Mouse (Mus musculus) hindbrain, embryonic 13.5 days (tissue): ENCODE measurements around the gene Ky. TPM values are rescaled to one million over a fixed set of nuclear protein-coding genes. Genes with fewer than 3 reads are reported as not detected.

Experiments used
- ATAC-seq: fragments of 200-750 bp; cut with Nextera tagmentation; 2 replicates; pipeline ENCODE4 v1.8.0; 2017; ENCODE audit warnings: moderate TSS enrichment; ENCODE audit not compliant: low FRiP score
- H3K27ac ChIP-seq: fragments of 300-500 bp; sonication (generic); 2 replicates; pipeline ENCODE4 v1.5.1; 2015; ENCODE audit warnings: inconsistent platforms, mild to moderate bottlenecking, moderate library complexity
- H3K27me3 ChIP-seq: fragments of 300-500 bp; sonication (generic); 2 replicates; pipeline ENCODE4 v1.6.1; 2015; ENCODE audit warnings: mild to moderate bottlenecking, inconsistent platforms
- H3K36me3 ChIP-seq: fragments of 300-500 bp; sonication (generic); 2 replicates; pipeline ENCODE4 v1.6.1; 2015; ENCODE audit warnings: mild to moderate bottlenecking, inconsistent platforms
- H3K4me1 ChIP-seq: fragments of 300-500 bp; sonication (generic); replicated peaks from 2 replicates; pipeline ENCODE4 v1.6.1; 2015; ENCODE audit warnings: inconsistent platforms
- H3K4me2 ChIP-seq: fragments of 300-500 bp; sonication (generic); 2 replicates; pipeline ENCODE4 v1.6.1; 2015; ENCODE audit warnings: inconsistent platforms, mild to moderate bottlenecking, moderate library complexity
- H3K4me3 ChIP-seq: fragments of 300-500 bp; sonication (generic); 2 replicates; pipeline ENCODE4 v1.5.1; 2015; ENCODE audit warnings: mild to moderate bottlenecking, inconsistent platforms
- H3K9ac ChIP-seq: fragments of 300-500 bp; sonication (generic); 2 replicates; pipeline ENCODE4 v1.6.1; 2015; ENCODE audit warnings: mild to moderate bottlenecking, inconsistent platforms
- H3K9me3 ChIP-seq: fragments of 300-500 bp; sonication (generic); 2 replicates; pipeline ENCODE4 v1.6.1; 2016; ENCODE audit warnings: inconsistent platforms
- WGBS: fragments of 180-500 bp; shearing (Covaris S2); methylation state at CpG from one replicate; pipeline ENCODE4 v1.1.7; 2015; 5-methylcytosine and 5-hydroxymethylcytosine counted together
- polyA plus RNA-seq: library from polyadenylated mRNA; unstranded; fragments of >200 nt; fragmentation: Nextera tagmentation; extraction: Ambion mirVana; gene quantifications from 2 replicates; pipeline ENCODE4 v1.2.1, GENCODE M21; 2015

Gene Ky
- polyA plus RNA-seq, 1 experiment from 2014 or later, result 0.29 TPM

DNA sequence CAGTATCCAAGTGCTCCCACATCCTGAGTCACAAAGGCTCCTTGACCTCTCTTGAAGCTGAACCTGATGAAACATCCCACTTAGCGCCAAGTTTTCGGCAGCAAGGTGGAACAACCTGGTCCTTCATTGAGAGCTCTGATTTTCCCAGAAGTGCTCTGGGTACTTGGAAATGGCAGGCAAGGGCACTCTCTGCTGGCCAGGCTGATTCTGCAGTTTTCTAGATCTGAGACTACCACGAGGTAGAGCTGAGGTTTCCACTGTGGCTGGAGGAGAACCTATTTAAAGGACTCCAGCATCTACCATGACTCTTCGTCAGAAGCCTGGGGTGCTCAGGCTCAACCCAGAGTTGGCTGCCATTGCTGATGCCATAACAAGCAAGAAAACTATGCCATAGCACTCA, 8.0 kb downstream of the Ky start:
- 88% methylated on average over 4 of the region's 4 CpGs for WGBS
- Histone ChIP-seq H3K4me3 (no peak overlapping the region), H3K4me2 (no peak overlapping the region), H3K9me3 (no peaks in the 10 kb centered on the region), H3K27me3 (peaks cover 5% of the 10 kb centered on the region; the same call in 1 of the 2 replicates), H3K36me3 (no peaks in the 10 kb centered on the region), H3K27ac (no peak overlapping the region), H3K4me1 (0 out of 2 replicates have a peak, but pooled peaks cover 5% of the 10 kb centered on the region), H3K9ac (no peak overlapping the region)
- ATAC-seq, result no peak

DNA sequence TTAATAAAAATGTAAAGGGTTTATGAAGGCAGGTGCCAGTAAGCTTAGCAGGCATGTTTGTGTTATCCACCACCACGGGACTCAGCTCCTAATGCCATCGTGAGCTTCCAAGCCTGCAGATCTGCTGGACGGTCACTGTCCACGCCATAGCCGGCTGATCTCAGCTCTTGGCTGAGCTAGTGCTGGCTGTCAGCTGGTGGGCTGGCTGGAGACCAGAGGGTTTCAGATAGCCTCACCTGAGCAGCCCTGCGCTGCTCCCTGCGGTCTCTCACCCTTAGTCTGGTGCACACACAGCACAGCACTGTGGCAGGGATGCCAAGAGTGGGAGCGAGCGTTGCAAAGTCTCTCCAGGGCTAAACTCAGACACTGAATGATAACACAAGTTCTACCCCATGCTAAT, 12.9 kb downstream of the Ky start:
- Histone ChIP-seq H3K4me3 (no peak overlapping the region), H3K36me3 (no peaks in the 10 kb centered on the region), H3K9me3 (no peaks in the 10 kb centered on the region), H3K9ac (no peak overlapping the region), H3K27ac (no peak overlapping the region), H3K4me2 (no peak overlapping the region), H3K4me1 (0 out of 2 replicates have a peak, but pooled peaks cover 5% of the 10 kb centered on the region), H3K27me3 (peaks cover under 1% of the 10 kb centered on the region; the same call in 1 of the 2 replicates)
- 93% methylated on average over 9 of the region's 9 CpGs for WGBS
- no peak for ATAC-seq

DNA sequence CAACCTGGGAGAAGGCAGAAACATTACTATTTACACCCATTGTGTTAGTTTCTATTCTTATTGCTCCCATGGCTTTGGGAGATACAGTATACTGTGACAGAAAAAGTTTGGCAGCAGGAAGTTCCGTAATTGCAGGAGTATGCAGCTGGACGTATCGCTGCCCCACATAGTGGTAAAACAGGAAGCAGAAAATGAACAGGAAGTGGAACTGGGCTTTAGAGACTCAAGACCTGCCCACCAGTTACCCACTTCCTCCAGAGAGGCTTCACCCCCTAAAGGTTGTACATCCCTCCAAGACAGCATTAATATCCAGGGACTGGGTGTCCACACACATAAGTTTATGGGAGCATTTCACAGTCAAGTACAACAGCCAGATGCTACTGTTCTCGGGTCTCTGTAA, 15.8 kb downstream of the Ky start:
- ATAC-seq, result no peak
- WGBS, result 79% methylated on average over 4 of the region's 4 CpGs
- H3K4me1 ChIP-seq, result 0 out of 2 replicates have a peak, but pooled peaks cover 2% of the 10 kb centered on the region
- H3K9me3 ChIP-seq, result no peaks in the 10 kb centered on the region
- H3K4me2 ChIP-seq, result no peak overlapping the region
- no peaks in the 10 kb centered on the region for H3K36me3 ChIP-seq
- H3K27me3 ChIP-seq, result no peaks in the 10 kb centered on the region
- no peak overlapping the region for H3K4me3 ChIP-seq
- no peak overlapping the region for H3K27ac ChIP-seq
- no peak overlapping the region for H3K9ac ChIP-seq

DNA sequence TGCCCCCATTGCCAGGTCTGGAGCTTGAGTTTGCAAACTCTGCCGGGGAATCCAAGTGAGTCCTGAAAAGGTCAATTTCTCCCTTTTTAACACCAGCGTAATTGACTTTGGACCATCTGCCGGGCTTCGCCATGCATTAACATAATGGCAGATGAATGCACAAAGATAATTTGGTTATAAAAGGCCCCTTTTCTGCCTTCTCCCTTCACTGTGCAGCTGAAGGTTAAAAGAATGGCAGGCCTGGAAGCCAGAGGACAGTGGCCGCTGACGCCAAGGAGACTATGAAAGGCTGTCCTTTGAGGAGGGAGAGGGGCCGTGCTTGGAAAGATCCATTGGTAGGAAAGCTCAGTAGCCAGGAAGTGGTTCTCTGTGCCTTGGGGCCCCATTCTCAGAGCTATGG, 22.6 kb downstream of the Ky start:
- no peak overlapping the region for H3K4me3 ChIP-seq
- H3K4me2 ChIP-seq, result no peak overlapping the region
- peaks cover 5% of the 10 kb centered on the region; the same call in 1 of the 2 replicates for H3K27me3 ChIP-seq
- 21% methylated on average over 7 of the region's 7 CpGs for WGBS
- H3K36me3 ChIP-seq, result no peaks in the 10 kb centered on the region
- no peaks in the 10 kb centered on the region for H3K9me3 ChIP-seq
- no peak overlapping the region for H3K9ac ChIP-seq
- H3K4me1 ChIP-seq, result peaks cover 28% of the 10 kb centered on the region
- no peak for ATAC-seq
- 0 out of 2 replicates have a peak overlapping the region, but pooled peaks have one; percentile 3 for H3K27ac ChIP-seq

DNA sequence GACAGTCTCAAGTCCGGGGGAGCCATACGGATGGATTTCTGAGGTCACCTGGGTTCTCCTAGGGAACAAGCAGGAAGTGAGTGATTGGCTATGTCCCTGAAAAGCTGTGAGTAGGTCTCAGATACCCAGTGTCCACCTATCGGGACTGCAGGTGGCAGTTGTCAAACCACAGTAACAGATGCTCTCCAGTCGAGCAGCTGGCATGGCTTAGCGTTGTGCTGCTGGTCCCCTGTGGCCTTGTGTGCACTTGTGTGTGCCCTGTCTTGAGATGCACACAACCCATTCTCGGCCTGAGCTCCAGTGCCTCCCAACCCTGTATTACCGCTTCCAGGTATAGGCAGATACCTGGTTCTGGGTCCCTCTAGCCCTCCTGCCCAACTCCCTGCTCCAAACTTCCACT, 23.0 kb downstream of the Ky start:
- WGBS, result 52% methylated on average over 7 of the region's 7 CpGs
- ATAC-seq, result no peak
- no peaks in the 10 kb centered on the region for H3K9me3 ChIP-seq
- H3K4me1 ChIP-seq, result peaks cover 28% of the 10 kb centered on the region
- H3K9ac ChIP-seq, result no peak overlapping the region
- H3K4me3 ChIP-seq, result no peak overlapping the region
- H3K27ac ChIP-seq, result 0 out of 2 replicates have a peak overlapping the region, but pooled peaks have one; percentile 3
- H3K36me3 ChIP-seq, result no peaks in the 10 kb centered on the region
- H3K27me3 ChIP-seq, result peaks cover 8% of the 10 kb centered on the region; the same call in 1 of the 2 replicates
- H3K4me2 ChIP-seq, result no peak overlapping the region

DNA sequence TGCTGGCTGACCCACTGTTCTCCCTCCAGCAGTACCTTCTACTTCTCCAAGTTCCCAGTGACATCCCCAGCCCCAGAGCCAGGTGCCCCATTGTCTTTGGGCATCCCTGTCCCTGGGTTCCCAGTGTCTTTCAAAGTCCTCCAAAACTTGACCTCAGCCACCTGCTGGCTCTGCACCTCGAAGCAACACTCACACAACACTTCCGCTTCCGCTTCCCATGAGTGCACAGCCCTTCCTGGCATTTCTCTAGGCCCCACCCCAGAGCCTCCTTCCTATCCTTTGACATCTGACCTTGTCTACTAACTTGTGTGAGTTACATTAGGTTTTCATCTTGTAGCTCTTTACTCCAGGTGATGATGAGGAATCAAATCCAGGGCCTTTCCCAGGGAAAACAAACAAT, 23.5 kb downstream of the Ky start:
- Histone ChIP-seq H3K4me3 (no peak overlapping the region), H3K27me3 (peaks cover 8% of the 10 kb centered on the region; the same call in 1 of the 2 replicates), H3K4me1 (peaks cover 28% of the 10 kb centered on the region), H3K27ac (no peak overlapping the region), H3K36me3 (no peaks in the 10 kb centered on the region), H3K9me3 (no peaks in the 10 kb centered on the region), H3K4me2 (no peak overlapping the region), H3K9ac (no peak overlapping the region)
- WGBS, result 87% methylated on average over 3 of the region's 3 CpGs
- ATAC-seq, result no peak

DNA sequence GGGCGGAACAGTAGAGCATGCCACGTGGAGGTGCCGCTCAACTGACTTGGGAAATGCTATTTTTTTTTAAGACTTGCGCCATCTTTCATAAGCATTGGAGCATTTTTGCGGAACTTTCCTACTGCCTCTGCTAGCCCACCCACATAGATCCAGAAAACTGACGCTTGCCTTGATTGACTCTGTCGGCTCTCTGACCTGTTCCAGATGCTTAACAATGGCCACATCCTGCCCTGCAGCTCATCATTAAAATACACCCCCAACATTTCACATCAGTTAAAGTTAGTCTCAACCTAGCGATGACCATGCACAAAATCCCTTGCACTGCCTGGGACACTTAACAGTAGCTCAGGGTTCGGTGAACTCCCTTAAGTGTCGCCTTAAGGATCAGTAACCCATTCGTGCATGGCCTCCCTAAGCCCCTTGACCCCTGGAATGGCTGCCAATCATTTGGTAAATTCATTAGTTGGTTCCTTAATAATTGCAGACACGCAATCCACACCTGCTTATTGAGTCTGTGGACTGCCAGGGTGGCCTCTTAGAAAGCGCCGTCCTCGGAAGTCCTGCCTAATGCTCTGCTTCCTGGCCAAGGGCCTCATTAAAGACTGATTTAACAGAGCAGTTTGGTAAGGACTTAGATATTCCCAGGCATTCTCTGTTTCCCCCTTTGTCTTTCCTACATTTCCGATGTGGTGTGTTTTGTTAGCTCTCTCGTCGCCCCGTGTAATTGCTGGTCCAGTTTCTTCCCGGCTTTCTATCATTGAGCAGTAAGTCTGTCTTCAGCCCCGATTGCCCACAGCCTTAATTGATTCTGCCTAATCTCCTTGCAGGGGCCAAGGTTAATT, 25.7 kb downstream of the Ky start:
- no peak overlapping the region for H3K4me2 ChIP-seq
- H3K27me3 ChIP-seq, result peaks cover 8% of the 10 kb centered on the region; the same call in 1 of the 2 replicates
- H3K9ac ChIP-seq, result no peak overlapping the region
- no peak overlapping the region for H3K27ac ChIP-seq
- no peaks in the 10 kb centered on the region for H3K9me3 ChIP-seq
- H3K36me3 ChIP-seq, result no peaks in the 10 kb centered on the region
- ATAC-seq, result no peak
- peaks cover 28% of the 10 kb centered on the region for H3K4me1 ChIP-seq
- WGBS, result 57% methylated on average over 21 of the region's 21 CpGs
- H3K4me3 ChIP-seq, result no peak overlapping the region

DNA sequence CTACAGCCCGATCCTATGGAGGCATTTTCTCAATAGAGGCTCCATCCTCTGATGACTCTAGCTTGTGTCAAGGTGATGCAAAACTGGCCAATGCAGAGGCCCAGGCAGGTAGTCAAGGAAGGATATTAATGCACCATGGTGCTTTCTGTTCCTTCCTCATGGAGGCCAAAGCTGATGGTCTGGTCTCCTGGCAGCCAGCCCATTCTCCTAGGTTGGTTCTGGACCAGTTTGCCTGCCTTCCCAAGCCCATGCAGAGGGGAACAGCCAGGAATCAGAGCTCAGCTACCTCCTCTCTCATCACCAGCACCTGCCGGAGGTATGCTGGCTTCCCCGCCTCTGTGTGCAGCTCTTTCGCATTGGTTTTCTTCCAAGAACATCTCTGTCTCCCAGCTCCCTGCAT, 31.4 kb downstream of the Ky start:
- Histone ChIP-seq H3K9ac (no peak overlapping the region), H3K4me1 (peaks cover 2% of the 10 kb centered on the region), H3K4me3 (no peak overlapping the region), H3K27me3 (peaks cover 16% of the 10 kb centered on the region; the same call in 1 of the 2 replicates), H3K9me3 (no peaks in the 10 kb centered on the region), H3K27ac (no peak overlapping the region), H3K36me3 (no peaks in the 10 kb centered on the region), H3K4me2 (no peak overlapping the region)
- no peak for ATAC-seq
- WGBS, result 91% methylated on average over 4 of the region's 4 CpGs

DNA sequence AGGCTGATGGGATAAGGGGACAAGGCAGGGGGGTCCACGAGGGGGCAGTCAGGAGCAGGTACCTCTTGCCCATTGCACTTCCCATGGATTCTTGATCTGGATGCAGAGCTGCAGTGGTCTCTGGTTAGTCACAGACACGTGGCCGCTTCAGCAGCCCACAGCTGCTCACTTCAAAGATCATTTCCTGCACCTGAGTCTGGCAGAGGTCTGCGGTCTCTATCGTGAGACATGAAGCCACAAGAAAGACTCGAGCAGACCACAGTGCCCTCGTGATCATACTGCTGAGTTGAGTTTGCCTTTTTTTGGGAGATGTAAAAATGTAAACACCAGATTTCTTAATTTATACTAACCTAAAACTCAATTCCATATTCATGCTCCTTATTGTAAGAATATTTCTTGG, 34.1 kb downstream of the Ky start:
- H3K4me3 ChIP-seq, result no peak overlapping the region
- H3K9me3 ChIP-seq, result no peaks in the 10 kb centered on the region
- peaks cover 17% of the 10 kb centered on the region; the same call in 1 of the 2 replicates for H3K27me3 ChIP-seq
- H3K4me1 ChIP-seq, result peaks cover 20% of the 10 kb centered on the region
- ATAC-seq, result no peak
- 66% methylated on average over 7 of the region's 7 CpGs for WGBS
- H3K36me3 ChIP-seq, result no peaks in the 10 kb centered on the region
- no peak overlapping the region for H3K9ac ChIP-seq
- no peak overlapping the region for H3K27ac ChIP-seq
- no peak overlapping the region for H3K4me2 ChIP-seq

DNA sequence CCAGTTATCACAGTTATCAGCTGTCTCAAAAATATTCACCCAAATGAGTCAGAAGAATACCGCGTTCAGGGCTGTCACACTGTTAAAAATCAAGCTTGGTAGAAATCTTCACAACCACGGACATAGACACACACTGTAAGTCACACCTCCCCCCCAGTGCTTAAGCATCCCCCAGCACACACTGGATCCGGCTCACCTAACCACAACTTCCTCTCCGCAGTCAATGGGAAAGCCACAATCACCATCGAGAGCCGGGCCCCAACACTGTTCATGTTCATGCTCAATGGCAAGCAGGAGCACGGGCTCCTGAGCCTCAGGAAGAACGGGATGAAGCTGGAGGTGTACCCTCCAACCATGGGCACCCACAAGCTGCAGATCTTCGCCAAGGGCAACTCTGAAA, 36.1 kb downstream of the Ky start:
- no peak overlapping the region for H3K9ac ChIP-seq
- WGBS, result 91% methylated on average over 10 of the region's 10 CpGs
- H3K4me1 ChIP-seq, result peaks cover 35% of the 10 kb centered on the region
- H3K4me2 ChIP-seq, result no peak overlapping the region
- no peak overlapping the region for H3K27ac ChIP-seq
- no peak for ATAC-seq
- H3K4me3 ChIP-seq, result no peak overlapping the region
- peaks cover 17% of the 10 kb centered on the region; the same call in 1 of the 2 replicates for H3K27me3 ChIP-seq
- H3K9me3 ChIP-seq, result no peaks in the 10 kb centered on the region
- no peaks in the 10 kb centered on the region for H3K36me3 ChIP-seq

DNA sequence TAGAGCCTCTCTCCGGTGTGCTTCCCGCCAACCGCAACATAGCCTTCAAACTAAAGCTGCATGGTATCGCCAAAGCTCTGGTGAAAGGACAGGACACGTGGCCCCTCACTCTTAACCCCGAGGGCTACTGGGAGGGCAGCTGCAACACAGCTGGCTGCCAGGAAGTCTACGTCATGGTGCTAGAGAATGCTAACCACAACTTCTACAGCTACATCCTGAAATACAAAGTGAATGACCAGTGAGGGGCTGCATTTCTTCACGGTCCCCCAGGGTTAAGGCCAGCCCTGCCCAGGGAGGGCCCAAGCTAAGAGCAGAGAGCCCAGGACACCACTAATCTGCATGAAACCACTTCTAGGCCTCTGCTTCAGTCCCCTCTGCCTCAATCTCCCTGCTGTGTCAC, 37.0 kb downstream of the Ky start:
- no peaks in the 10 kb centered on the region for H3K9me3 ChIP-seq
- H3K27me3 ChIP-seq, result peaks cover 20% of the 10 kb centered on the region
- ATAC-seq, result no peak
- H3K9ac ChIP-seq, result no peak overlapping the region
- no peaks in the 10 kb centered on the region for H3K36me3 ChIP-seq
- H3K27ac ChIP-seq, result no peak overlapping the region
- no peak overlapping the region for H3K4me2 ChIP-seq
- peaks cover 42% of the 10 kb centered on the region for H3K4me1 ChIP-seq
- WGBS, result 69% methylated on average over 8 of the region's 8 CpGs
- H3K4me3 ChIP-seq, result no peak overlapping the region

DNA sequence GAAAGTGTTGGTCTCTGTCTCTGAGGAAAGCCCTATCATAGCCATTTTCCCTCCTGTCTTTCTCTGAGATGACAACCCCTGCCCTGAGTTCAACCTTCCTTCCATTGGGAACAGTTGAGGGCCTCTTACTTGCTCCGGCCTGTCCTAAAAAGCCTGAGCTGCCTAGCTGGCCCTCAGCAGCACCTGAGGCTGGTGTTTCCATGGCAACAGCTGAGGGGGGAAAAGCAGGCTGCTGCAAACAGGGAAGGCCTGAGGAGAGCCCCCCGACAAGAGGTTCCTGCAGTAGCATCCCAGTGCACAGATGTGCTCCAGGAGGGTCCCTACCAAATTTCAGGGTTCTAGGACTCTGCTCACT, 38.2 kb downstream of the Ky start:
- H3K9ac ChIP-seq, result peak overlapping the region; percentile 78; the same call in 1 of the 2 replicates
- H3K4me1 ChIP-seq, result peaks cover 42% of the 10 kb centered on the region
- H3K4me3 ChIP-seq, result no peak overlapping the region
- peak overlapping the region; percentile 72; the same call in 1 of the 2 replicates for H3K4me2 ChIP-seq
- no peak; the same call in 1 of the 2 replicates for ATAC-seq
- no peaks in the 10 kb centered on the region for H3K9me3 ChIP-seq
- H3K27ac ChIP-seq, result peak overlapping the region; percentile 97
- H3K36me3 ChIP-seq, result no peaks in the 10 kb centered on the region
- 25% methylated on average over 2 of the region's 2 CpGs for WGBS
- peaks cover 23% of the 10 kb centered on the region for H3K27me3 ChIP-seq
